Mouse (Mus musculus): ENCODE measurements around the gene Arf5.

- TF ChIP-seq CTCF (IDR thresholded peaks at IDR 0.05; ENCODE audit: extremely low read depth, insufficient read depth, low read length): no peak
- TF ChIP-seq POLR2A (IDR thresholded peaks at IDR 0.05; ENCODE audit: extremely low read depth, insufficient read depth, low read length): no peak
Observed at GRCm38 (mm10) chr6:28425019-28425418, 1.7 kb downstream of the Arf5 start.

Data from cortical plate, adult 2 months (tissue).